Mouse (Mus musculus) limb, embryonic 12.5 days (tissue): Measurements from ENCODE around the gene Uggt2. TPM values are rescaled to one million over a fixed set of nuclear protein-coding genes. Genes with fewer than 3 reads are reported as not detected.

Experiments used
- ATAC-seq: fragments of 200-750 bp; cut with Nextera tagmentation; 2 replicates; pipeline ENCODE4 v1.8.0; 2017; ENCODE audit warnings: low read depth, moderate TSS enrichment; ENCODE audit not compliant: insufficient number of reproducible peaks, insufficient read depth, low FRiP score, low TSS enrichment
- H3K27ac ChIP-seq: fragments of 300-500 bp; sonication (generic); 2 replicates; pipeline ENCODE4 v1.5.1; 2016; ENCODE audit warnings: mild to moderate bottlenecking, moderate library complexity
- H3K27me3 ChIP-seq: fragments of 300-500 bp; sonication (generic); 2 replicates; pipeline ENCODE4 v1.6.1; 2016; ENCODE audit warnings: mild to moderate bottlenecking, moderate library complexity
- H3K36me3 ChIP-seq: fragments of 300-500 bp; sonication (generic); 2 replicates; pipeline ENCODE4 v1.6.1; 2016; ENCODE audit warnings: mild to moderate bottlenecking, moderate library complexity
- H3K4me1 ChIP-seq: fragments of 300-500 bp; sonication (generic); replicated peaks from 2 replicates; pipeline ENCODE4 v1.6.1; 2016
- H3K4me2 ChIP-seq: fragments of 300-500 bp; sonication (generic); 2 replicates; pipeline ENCODE4 v1.6.1; 2016; ENCODE audit warnings: mild to moderate bottlenecking, moderate library complexity
- H3K4me3 ChIP-seq: fragments of 300-500 bp; sonication (generic); replicated peaks from 2 replicates; pipeline ENCODE4 v1.5.1; 2016; ENCODE audit warnings: mild to moderate bottlenecking
- H3K9ac ChIP-seq: fragments of 300-500 bp; sonication (generic); replicated peaks from 2 replicates; pipeline ENCODE4 v1.6.1; 2016; ENCODE audit warnings: mild to moderate bottlenecking, moderate library complexity
- H3K9me3 ChIP-seq: fragments of 300-500 bp; sonication (generic); 2 replicates; pipeline ENCODE4 v1.6.1; 2016; ENCODE audit warnings: mild to moderate bottlenecking, moderate library complexity
- WGBS: fragments of 180-500 bp; shearing (Covaris S2); methylation state at CpG from one replicate; pipeline ENCODE4 v1.1.7; 2016; 5-methylcytosine and 5-hydroxymethylcytosine counted together
- polyA plus RNA-seq: library from polyadenylated mRNA; unstranded; fragments of >200 nt; fragmentation: Nextera tagmentation; extraction: Ambion mirVana; gene quantifications from 2 replicates; pipeline ENCODE4 v1.2.1, GENCODE M21; 2016

The Uggt2 gene
- polyA plus RNA-seq, 1 experiment from 2014 or later, result 23.5 TPM

GRCm38 (mm10) chr14:118979571-118980325 is 119.5 kb downstream of the Uggt2 start:
- Histone ChIP-seq H3K4me3 (no peak overlapping the region), H3K4me2 (no peak overlapping the region), H3K36me3 (peaks cover 80% of the 10 kb centered on the region), H3K27ac (no peak overlapping the region), H3K9me3 (no peaks in the 10 kb centered on the region), H3K27me3 (no peaks in the 10 kb centered on the region), H3K9ac (no peak overlapping the region), H3K4me1 (no peaks in the 10 kb centered on the region)
- 89% methylated on average over 7 of the region's 7 CpGs for whole genome bisulfite sequencing
- no peak for ATAC-seq

GRCm38 (mm10) chr14:118977136-118977816 is 122.0 kb downstream of the Uggt2 start:
- H3K4me3 ChIP-seq, result no peak overlapping the region
- no peaks in the 10 kb centered on the region for H3K4me1 ChIP-seq
- no peaks in the 10 kb centered on the region for H3K27me3 ChIP-seq
- 81% methylated on average over 8 of the region's 8 CpGs for WGBS
- no peak overlapping the region for H3K4me2 ChIP-seq
- peaks cover 81% of the 10 kb centered on the region for H3K36me3 ChIP-seq
- H3K9ac ChIP-seq, result no peak overlapping the region
- no peak for ATAC-seq
- H3K9me3 ChIP-seq, result no peaks in the 10 kb centered on the region
- no peak overlapping the region for H3K27ac ChIP-seq

- no peak overlapping the region for H3K9ac ChIP-seq
- WGBS, result 94% methylated on average over 6 of the region's 6 CpGs
- H3K4me3 ChIP-seq, result no peak overlapping the region
- no peaks in the 10 kb centered on the region for H3K9me3 ChIP-seq
- no peaks in the 10 kb centered on the region for H3K4me1 ChIP-seq
- H3K36me3 ChIP-seq, result peaks cover 97% of the 10 kb centered on the region
- H3K27me3 ChIP-seq, result no peaks in the 10 kb centered on the region
- H3K27ac ChIP-seq, result no peak overlapping the region
- no peak for ATAC-seq
- H3K4me2 ChIP-seq, result no peak overlapping the region
Observed at GRCm38 (mm10) chr14:118972268-118972667, 127.0 kb downstream of the Uggt2 start.

- H3K27ac ChIP-seq, result no peak overlapping the region
- H3K9me3 ChIP-seq, result no peaks in the 10 kb centered on the region
- H3K9ac ChIP-seq, result no peak overlapping the region
- H3K27me3 ChIP-seq, result no peaks in the 10 kb centered on the region
- ATAC-seq, result no peak
- no peak overlapping the region for H3K4me3 ChIP-seq
- no peak overlapping the region for H3K4me2 ChIP-seq
- H3K4me1 ChIP-seq, result no peaks in the 10 kb centered on the region
- WGBS, result 92% methylated on average over 7 of the region's 7 CpGs
- peaks cover 61% of the 10 kb centered on the region for H3K36me3 ChIP-seq
Observed at GRCm38 (mm10) chr14:118967646-118968045, 131.6 kb downstream of the Uggt2 start.

GRCm38 (mm10) chr14:118965356-118966000 is 133.8 kb downstream of the Uggt2 start:
- WGBS, result 93% methylated on average over 4 of the region's 4 CpGs
- no peak for ATAC-seq
- H3K4me3 ChIP-seq, result no peak overlapping the region
- no peak overlapping the region for H3K4me2 ChIP-seq
- peaks cover 59% of the 10 kb centered on the region for H3K36me3 ChIP-seq
- no peak overlapping the region for H3K9ac ChIP-seq
- no peak overlapping the region for H3K27ac ChIP-seq
- H3K9me3 ChIP-seq, result no peaks in the 10 kb centered on the region
- no peaks in the 10 kb centered on the region for H3K4me1 ChIP-seq
- H3K27me3 ChIP-seq, result no peaks in the 10 kb centered on the region

- Histone ChIP-seq H3K27ac (no peak overlapping the region), H3K4me1 (no peaks in the 10 kb centered on the region), H3K4me2 (no peak overlapping the region), H3K9ac (no peak overlapping the region), H3K27me3 (no peaks in the 10 kb centered on the region), H3K4me3 (no peak overlapping the region), H3K36me3 (peaks cover 82% of the 10 kb centered on the region), H3K9me3 (no peaks in the 10 kb centered on the region)
- ATAC-seq, result no peak
- WGBS, result 87% methylated on average over 3 of the region's 3 CpGs
Observed at GRCm38 (mm10) chr14:118958010-118958409, 141.2 kb downstream of the Uggt2 start.

GRCm38 (mm10) chr14:118951912-118952583 is 147.2 kb downstream of the Uggt2 start:
- Histone ChIP-seq H3K9ac (no peak overlapping the region), H3K9me3 (no peaks in the 10 kb centered on the region), H3K4me1 (no peaks in the 10 kb centered on the region), H3K4me3 (no peak overlapping the region), H3K4me2 (no peak overlapping the region), H3K27ac (no peak overlapping the region), H3K36me3 (peaks cover 35% of the 10 kb centered on the region), H3K27me3 (no peaks in the 10 kb centered on the region)
- no peak for ATAC-seq
- 90% methylated on average over 9 of the region's 9 CpGs for WGBS

GRCm38 (mm10) chr14:118948841-118949240 is 150.4 kb downstream of the Uggt2 start:
- H3K36me3 ChIP-seq, result peaks cover 9% of the 10 kb centered on the region
- no peak for ATAC-seq
- H3K4me2 ChIP-seq, result no peak overlapping the region
- no peaks in the 10 kb centered on the region for H3K9me3 ChIP-seq
- H3K9ac ChIP-seq, result no peak overlapping the region
- no peak overlapping the region for H3K27ac ChIP-seq
- 89% methylated on average over 1 of the region's 1 CpGs for WGBS
- no peak overlapping the region for H3K4me3 ChIP-seq
- H3K27me3 ChIP-seq, result no peaks in the 10 kb centered on the region
- no peaks in the 10 kb centered on the region for H3K4me1 ChIP-seq

- Histone ChIP-seq H3K9me3 (no peaks in the 10 kb centered on the region), H3K4me1 (peaks cover 14% of the 10 kb centered on the region; the same call in 1 of the 2 replicates), H3K27me3 (no peaks in the 10 kb centered on the region), H3K36me3 (no peaks in the 10 kb centered on the region; the same call in 1 of the 2 replicates), H3K4me3 (no peak overlapping the region), H3K4me2 (no peak overlapping the region), H3K9ac (no peak overlapping the region), H3K27ac (no peak overlapping the region)
- WGBS, result 84% methylated on average over 2 of the region's 2 CpGs
- ATAC-seq, result no peak
Observed at GRCm38 (mm10) chr14:118944702-118945101, 154.5 kb downstream of the Uggt2 start.

GRCm38 (mm10) chr14:118942076-118942475 is 157.2 kb downstream of the Uggt2 start:
- H3K4me3 ChIP-seq, result no peak overlapping the region
- no peak overlapping the region for H3K9ac ChIP-seq
- no peak overlapping the region for H3K27ac ChIP-seq
- 46% methylated on average over 12 of the region's 12 CpGs for WGBS
- ATAC-seq, result no peak
- H3K36me3 ChIP-seq, result no peaks in the 10 kb centered on the region; the same call in 1 of the 2 replicates
- H3K4me1 ChIP-seq, result peaks cover 25% of the 10 kb centered on the region
- no peaks in the 10 kb centered on the region for H3K27me3 ChIP-seq
- H3K9me3 ChIP-seq, result no peaks in the 10 kb centered on the region
- no peak overlapping the region for H3K4me2 ChIP-seq
